Mouse (Mus musculus): ENCODE data around the gene Ugt2b5. TPM values are rescaled to one million over a fixed set of nuclear protein-coding genes. Genes with fewer than 3 reads are reported as not detected.
"Not testable (repeated sequence)": the region's sequence is repeated elsewhere in the genome, so short reads cannot be mapped to it uniquely, and the experiment has no call there.

The Ugt2b5 gene
- not detected for total RNA-seq (2022)

DNA sequence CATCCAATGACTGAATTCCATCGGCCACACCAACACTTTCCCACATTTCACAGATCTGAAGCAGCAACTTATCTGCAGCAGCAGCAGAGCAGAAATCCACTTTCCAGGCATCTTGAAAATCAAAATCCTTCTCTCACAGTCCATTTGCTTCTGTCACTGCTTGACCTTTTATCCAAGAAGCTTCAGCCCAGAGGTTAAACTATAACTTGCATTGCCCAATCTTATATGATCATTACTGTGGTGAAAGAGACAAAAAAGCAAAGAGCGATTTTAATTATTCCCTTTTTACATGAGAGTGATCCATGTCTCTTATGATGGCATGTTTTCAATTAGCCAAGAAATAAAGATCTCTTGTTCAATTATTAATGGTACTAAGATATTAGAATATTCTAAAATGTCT is at the start of gene Ugt2b5:
Ugt2b5 (minus strand) TSS at position 123 of the 400 bp plus-strand sequence.
- not testable (repeated sequence) for DNase-seq (ENCODE audit: low spot score in 2 of 2)

- DNase-seq (ENCODE audit: low spot score in 2 of 2), result not testable (repeated sequence)
Observed at GRCm38 (mm10) chr5:87175780-87176179, 35.7 kb upstream of the Ugt2b5 start.

- no peak for DNase-seq (ENCODE audit: low spot score in 2 of 2)
Observed at GRCm38 (mm10) chr5:87174671-87175070, 34.6 kb upstream of the Ugt2b5 start.

- DNase-seq (ENCODE audit: low spot score in 2 of 2), result no peak
Observed at GRCm38 (mm10) chr5:87147741-87148454, 7.8 kb upstream of the Ugt2b5 start.

DNA sequence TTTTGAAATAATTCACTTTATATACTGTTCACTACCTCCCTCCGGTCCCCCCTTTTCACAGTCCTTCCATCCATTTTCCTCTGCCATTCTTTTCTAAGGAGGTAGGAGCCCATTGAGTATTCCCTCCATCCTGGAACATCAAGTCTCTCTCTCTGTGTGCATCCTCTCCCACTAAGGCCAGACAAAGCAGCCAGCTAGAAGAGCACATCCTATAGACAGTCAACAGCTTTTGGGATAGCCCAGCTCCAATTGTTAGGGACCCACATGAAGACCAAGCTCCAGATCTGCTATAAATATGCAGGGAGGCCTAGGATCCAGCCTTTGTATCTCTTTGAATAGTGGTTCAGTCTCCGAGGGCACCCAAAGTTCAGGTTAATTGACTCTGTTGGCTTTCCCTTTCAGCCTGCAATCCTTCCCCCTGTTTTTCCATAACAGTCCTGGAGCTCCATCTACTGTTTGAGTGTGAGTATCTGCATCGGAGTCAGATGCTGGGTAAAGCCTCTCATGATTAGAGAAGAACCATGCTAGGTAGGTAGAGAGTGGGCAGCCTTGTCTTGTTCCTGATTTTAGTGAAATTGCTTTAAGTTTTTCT is 2.8 kb upstream of the Ugt2b5 start:
- peak; percentile 3 to 6 for DNase-seq (ENCODE audit: low spot score in 2 of 2)

GRCm38 (mm10) chr5:87103697-87104096 is 36.4 kb downstream of the Ugt2b5 start:
- not testable (repeated sequence) for DNase-seq (ENCODE audit: low spot score in 2 of 2)

- no peak for DNase-seq (ENCODE audit: low spot score in 2 of 2)
Observed at GRCm38 (mm10) chr5:87092346-87093027, 47.6 kb downstream of the Ugt2b5 start, which contains the start of gene Ugt2b36. Gene Ugt2b36 (minus strand): TSS chr5:87092555.

- no peak for DNase-seq (ENCODE audit: low spot score in 2 of 2)
Observed at GRCm38 (mm10) chr5:87091111-87091510, 49.0 kb downstream of the Ugt2b5 start.

DNA sequence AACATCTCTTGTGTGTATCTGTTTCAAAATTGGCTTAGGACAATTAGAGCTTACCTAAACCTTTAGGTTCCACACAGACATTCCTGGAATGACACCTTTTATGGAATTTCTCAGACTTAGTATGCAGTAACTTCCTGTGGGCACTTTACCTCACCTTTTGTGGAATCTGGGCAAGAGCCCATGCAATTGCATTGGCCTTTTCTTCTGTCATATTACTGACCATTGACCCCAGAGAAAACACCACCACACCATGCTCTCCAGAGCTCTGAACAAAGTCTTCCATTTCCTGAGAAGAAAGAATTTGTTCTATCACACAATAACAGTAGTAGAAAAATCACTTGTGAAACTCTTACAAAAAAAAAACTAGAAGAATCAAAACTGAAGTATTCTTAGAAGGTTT is 50.9 kb downstream of the Ugt2b5 start:
- no peak for DNase-seq (ENCODE audit: low spot score in 2 of 2)

DNA sequence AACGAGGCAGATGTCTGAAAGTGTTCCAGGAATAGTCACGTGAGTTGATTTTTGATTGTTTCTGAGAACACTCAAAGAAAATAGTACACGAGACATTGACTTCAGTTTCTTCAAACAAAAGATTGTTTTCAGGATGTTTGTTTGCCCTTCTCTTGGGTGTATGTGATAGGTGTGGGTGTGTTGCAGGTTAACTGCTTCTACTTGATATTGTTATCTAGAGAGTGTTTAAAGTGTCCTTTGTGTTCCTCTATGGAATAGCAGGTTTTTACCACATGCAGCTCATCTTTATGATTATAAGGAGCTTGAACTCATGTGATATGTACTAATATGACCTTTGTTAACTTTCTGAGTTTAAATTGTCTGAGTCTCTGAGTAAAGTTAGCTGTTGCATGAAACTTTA is 53.8 kb downstream of the Ugt2b5 start:
- DNase-seq (ENCODE audit: low spot score in 2 of 2), result no peak

Other genes starting within 250 kb of the Ugt2b5 start
- gene Ugt2b34, start 233.4 kb downstream of the Ugt2b5 start, total RNA-seq (2022), result not detected
- not detected for gene Ugt2b1, start 213.8 kb downstream of the Ugt2b5 start, total RNA-seq (2022)
- gene Ugt2b35, start 139.5 kb downstream of the Ugt2b5 start, total RNA-seq (2022), result not detected
- not detected for gene Ugt2b36, start 47.8 kb downstream of the Ugt2b5 start, total RNA-seq (2022)
- gene Ugt2b37, start 114.5 kb upstream of the Ugt2b5 start, total RNA-seq (2022), result not detected
- not detected for gene Ugt2a3, start 196.9 kb upstream of the Ugt2b5 start, total RNA-seq (2022)